Mouse (Mus musculus) brain, adult 2 months (tissue): ENCODE measurements at regions not wholly inside any gene's neighbourhood (a gene's known extent, or its start where the extent isn't known, plus 50 kb on each side); places are given as distances from the start of the nearest gene placed in this dataset.

Experiments used
- DNase-seq: peaks from one replicate; pipeline ENCODE4 v3.0.0; 2011; ENCODE audit warnings: low read depth, low spot score

GRCm38 (mm10) chr17:93067850-93068249 lies 131.0 kb upstream of the Adcyap1 start:
- peak; percentile 30 for DNase-seq

- no peak for DNase-seq
These were observed 130.3 kb upstream of the Adcyap1 start for GRCm38 (mm10) chr17:93068489-93068888.

- DNase-seq = peak; percentile 36
These were observed 114.8 kb upstream of the Adcyap1 start for GRCm38 (mm10) chr17:93084048-93084447.

GRCm38 (mm10) chr17:93104516-93104915 lies 94.3 kb upstream of the Adcyap1 start:
- DNase-seq = peak; percentile 88

DNA sequence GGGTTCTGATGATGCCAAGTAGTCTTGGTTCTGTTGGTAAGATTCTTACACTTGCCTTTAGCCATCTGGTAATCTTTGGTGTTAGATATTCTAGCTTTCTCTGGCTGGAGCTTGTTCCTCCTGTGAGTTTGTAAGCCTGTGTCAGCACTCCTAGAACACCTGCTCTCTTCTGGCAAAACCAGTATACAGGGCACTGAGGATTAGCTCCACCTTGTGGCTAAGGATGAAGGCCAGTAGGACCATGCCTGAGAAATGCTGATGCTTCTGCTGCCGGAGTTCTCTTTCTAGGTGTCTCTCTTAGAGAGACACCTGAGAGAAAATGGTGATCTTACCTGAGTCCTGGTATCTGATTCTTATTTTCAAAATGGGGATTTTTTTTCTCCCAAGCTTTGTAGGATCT lies 58.8 kb upstream of the Adcyap1 start:
- peak; percentile 77 for DNase-seq

DNA sequence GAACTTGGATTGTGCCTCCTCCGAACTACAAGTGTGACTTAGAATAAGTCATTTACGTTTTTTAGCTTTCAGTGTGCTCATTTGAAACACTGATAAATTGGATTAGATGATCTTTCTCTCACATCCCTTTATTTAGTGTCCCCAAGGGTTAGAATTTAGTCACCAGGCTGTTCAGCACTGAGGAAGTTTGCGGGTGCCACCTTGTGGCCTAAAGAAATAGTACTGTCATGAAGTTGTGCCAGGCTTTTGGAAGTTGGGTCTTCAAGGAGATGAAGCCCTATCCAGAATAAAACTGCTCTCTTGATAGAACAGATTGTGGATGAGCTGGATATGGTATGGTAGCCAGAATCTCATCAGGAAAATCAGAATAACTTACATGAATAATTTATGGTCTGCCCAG lies 57.7 kb upstream of the Adcyap1 start:
- peak; percentile 74 for DNase-seq
